Mouse (Mus musculus) adrenal gland, postnatal 25 days (tissue): Measurements from ENCODE around the gene Cfap99. TPM values are rescaled to one million over a fixed set of nuclear protein-coding genes. Genes with fewer than 3 reads are reported as not detected.

Experiments used
- DNase-seq: peaks from one replicate; pipeline ENCODE4 v3.0.0; 2021; ENCODE audit warnings: mixed read lengths
- long read RNA-seq: library from polyadenylated mRNA; stranded (forward); transcript quantifications from one replicate; pipeline ENCODE4 v2.0.0, GENCODE M21; 2021
- total RNA-seq: library from RNA; stranded (reverse); gene quantifications from 2 replicates; pipeline ENCODE4 v1.2.3, GENCODE M21; 2021

Gene Cfap99
- not detected in 2 replicates for total RNA-seq
- long read RNA-seq: 0 reads

DNA sequence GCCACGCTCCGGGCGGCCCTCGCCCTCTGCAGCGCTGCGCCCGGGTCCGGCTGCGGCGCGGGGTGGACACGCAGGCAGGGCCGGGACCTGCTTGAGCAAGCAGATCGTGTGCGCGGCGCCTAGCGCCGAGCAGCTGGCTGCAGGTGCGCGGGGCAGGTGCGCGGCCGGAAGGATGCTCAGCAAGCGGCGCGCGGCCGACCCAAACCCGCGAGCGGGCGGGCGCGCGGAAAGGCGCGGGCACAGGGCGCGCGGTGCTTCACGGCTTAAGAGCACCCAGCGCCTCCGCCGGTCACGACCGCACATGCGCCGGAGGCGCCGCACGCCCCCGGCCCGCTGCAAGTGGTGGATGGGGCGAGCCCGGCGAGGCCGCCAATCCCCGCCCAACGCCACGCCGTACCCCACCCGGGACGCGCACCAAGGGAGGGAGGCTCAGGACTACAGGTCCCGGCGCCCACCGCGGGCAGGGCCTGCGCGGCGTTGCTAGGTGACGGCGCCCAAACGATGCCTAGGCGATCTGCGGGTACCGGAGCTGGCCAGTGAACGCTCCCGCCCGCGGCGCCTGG, at the start of gene Cfap99, which contains the start of gene Zfyve28:
Gene Cfap99 (plus strand): TSS at position 447 of the 563 bp plus-strand sequence.
Gene Zfyve28 (minus strand): TSS at position 296 of the 563 bp plus-strand sequence.
- DNase-seq: peak; percentile 79

DNA sequence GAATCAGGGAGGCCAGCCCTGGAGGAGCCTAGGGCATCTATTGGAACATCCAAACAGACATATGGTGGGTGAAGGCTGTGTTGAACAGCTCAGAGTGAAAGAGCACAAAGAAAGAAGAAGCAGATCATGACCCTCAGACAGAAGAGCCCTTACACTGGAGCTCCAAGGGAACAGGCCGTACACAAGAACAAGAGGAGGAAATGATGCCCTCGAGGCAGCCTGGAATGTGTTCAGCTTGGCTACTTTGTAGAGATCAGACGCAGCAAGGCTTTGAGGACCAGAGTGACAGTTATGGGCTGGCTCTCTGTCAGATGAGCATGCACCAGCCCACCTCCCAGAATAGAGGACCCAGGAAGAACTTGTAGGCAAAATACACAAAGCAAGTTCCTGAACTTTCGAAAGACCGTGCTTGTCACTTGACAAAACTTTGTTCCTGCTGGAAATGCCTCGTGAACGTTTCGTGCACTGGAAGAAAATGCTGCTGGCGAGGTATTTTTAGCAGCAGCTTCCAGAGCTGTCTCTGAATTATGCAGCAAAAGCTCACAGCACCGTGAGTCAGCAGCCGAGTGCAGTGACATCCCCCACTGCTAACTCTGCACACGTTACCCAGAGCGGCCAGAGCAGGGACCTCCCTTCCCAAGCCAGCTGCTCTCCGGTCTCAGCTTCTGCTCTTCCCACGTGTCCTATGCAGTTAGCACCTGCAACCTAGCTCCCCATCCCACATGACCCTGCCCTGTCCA, 46.0 kb upstream of the Cfap99 start:
- peak; percentile 64 for DNase-seq

DNA sequence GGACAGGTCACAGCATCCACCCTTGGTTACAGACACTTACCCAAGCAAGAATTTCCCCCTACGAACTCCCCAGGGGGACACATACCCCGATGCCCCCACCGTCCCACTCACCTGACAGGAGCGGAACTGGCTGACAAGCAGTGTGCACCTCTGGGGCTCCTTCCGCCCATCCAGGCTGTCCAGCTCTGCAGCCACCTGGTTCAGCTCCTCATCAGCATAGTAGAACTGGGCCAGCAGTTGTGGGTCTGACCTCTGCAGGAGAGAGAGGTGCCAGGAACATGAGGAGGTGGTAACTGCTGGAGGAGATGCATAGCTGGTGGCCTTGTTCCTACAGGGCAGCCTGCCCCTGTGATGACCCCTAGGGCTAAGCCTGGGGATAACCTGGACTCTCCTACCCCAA, 45.3 kb upstream of the Cfap99 start:
- no peak for DNase-seq

DNA sequence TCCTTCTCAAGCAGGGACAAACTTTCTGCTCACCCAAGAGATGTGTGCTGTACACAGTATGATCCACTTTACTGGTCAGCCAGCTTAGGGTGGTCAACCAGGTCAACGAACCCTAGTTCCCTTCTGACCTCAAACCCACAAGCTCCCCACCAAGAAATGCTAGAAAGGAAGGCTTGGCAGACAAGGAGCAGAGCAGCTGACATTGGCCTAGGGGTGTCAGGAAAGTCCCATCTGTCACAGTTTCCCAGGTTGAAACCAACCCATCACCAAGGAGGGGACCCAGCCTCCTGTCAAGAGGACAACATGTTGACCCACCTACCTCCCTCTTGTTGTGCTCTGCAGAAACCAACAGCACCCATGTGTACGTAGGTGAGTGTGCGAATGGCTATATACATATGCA, 42.0 kb upstream of the Cfap99 start:
- no peak for DNase-seq

DNA sequence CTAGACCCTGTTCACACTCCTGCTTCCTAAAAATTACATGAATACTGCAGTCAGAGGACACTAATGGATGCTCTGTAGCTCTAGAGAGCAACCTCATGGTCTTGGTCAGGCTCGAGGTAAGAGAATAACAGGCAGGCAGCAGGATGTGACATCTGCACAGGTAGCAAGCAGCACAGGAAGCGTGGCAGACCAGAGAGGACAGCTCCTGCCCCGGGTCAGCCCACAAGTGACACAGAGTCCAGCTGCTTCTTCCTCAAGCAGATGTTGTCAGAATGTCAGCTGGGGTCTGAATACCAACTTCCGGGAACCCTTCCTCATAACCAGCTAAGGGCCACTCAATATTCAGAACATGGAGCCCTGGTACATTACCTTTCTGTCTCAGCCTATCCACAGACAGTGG, 39.3 kb upstream of the Cfap99 start:
- no peak for DNase-seq

DNA sequence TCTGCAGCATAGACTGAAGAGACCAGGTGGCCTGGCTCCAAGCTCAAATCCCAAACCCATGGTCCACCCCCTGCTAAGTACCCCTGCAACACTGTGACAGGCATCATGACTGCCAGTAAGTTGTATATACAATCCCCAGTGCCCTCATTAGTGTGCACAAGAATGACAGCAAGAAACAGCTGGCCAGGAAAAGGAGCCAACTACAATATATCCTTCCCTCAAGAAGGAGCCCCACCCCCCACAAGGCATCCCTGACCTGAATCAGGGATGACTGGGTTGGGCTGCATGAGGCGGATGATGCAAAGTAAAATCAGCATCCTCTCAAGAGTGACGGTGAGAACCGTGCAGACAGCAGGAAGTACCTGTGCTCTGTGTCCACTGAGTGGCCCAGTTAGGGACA, 38.3 kb upstream of the Cfap99 start:
- no peak for DNase-seq

DNA sequence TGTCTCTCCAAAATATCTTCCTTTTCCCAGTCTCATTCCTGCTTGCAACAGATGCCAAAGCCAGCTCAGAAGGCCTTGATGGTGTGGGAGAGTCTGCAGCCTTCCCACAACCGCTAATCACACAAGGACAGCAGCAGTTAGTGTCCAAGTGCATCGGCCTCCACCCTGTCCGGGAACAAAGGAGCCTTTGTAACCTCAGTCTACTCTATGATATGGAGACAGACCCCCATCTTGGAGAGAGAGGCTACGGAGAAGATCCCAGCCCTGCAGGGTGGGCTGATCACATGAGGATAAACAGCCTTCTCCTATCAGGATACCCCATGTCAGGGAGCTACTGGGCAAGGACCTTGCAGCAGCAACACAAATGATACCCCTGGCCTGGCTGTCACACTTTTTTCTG, 36.6 kb upstream of the Cfap99 start:
- DNase-seq: peak; percentile 32

DNA sequence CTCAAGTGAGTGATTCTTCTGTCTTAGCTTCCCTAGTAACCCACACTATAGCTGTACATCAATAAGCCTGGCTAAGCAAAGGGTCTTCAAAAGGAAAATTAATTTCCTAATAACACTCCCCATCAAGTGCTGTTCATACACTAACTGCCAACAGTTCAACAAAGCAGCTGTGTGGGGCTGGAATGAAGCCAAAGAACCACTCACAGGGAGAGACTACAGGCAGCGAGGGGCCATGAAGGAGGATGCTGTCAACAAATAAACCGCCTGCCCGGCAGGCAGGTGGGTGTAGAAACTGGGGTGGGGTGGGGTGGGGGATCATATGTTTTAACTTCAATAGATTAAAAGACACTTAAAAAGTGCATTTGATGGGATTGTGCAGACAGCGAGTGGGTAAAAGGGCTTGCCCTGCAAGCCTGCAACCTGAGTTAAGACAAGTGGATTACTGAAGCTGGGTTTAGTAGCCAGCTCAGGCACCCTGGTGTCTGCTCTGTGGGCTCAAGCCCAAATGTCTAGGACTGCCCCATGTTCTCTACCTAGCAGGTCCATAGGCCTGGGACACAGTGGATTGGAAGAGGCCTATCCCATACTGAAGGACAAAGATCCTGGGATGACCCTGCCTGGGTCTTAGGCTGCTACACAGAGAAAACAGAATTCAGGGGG, 36.0 kb upstream of the Cfap99 start:
- DNase-seq: no peak

DNA sequence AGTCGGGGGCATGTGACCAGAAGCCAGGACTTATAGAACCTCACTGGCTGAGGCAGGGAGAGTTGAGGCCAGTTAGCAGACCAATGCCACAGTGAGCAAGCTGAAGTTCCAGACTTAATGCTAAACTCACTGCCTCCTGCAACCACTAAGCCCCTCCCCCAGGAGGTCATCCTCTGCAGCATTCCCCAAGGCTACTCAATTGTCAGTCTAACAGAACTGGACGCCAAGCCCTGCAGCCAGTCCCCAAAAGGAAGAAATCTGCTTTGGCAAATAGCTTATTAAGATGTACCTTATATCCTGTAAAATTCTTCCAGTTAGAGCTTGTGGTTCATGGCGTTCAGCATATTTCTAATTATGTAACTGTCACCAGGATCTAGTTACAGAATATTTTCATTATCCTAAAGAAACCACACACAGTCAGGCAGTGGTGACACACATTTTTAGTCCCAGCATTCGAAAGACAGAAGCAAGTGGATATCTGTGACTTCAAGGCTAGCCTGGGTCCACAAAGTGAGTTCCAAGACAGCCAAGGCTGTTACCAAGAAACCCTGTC, 35.4 kb upstream of the Cfap99 start:
- DNase-seq: peak; percentile 34

DNA sequence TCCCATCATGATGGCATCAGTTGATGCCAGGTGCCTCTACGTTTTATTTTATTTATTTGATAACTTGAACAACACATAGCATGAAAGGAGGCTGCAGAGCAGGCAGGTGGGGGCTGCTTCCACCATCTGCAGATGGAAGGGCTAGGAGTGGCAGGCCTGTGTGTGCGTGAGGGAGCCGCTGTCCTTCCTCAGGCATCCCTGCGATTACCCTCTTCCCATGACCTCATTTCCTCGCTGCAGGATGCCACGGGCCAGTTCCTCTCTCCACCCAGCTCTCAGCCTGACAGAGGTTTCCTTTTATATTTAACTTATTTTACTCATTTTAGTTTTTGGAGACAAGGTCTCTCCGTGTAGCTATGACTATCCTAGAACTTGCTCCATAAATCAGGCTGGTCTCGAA, 34.1 kb upstream of the Cfap99 start:
- no peak for DNase-seq

DNA sequence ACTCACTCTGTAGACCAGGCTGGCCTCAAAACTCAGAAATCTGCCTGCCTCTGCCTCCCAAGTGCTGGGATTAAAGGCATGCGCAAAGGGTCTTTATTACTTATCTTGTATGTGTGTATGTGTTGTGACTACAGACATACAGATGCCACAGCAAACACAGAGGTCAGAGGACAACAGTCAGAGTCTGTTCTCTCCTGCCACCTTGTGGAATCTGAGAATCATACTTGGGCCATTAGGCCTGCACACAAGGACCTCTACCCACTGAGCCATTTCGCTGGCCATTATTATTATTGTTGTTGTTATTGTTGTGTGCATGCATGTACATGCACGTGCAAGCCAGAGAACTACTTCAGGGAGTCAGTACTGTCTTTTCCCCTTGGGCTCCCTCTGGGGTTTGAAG, 33.2 kb upstream of the Cfap99 start:
- no peak for DNase-seq

DNA sequence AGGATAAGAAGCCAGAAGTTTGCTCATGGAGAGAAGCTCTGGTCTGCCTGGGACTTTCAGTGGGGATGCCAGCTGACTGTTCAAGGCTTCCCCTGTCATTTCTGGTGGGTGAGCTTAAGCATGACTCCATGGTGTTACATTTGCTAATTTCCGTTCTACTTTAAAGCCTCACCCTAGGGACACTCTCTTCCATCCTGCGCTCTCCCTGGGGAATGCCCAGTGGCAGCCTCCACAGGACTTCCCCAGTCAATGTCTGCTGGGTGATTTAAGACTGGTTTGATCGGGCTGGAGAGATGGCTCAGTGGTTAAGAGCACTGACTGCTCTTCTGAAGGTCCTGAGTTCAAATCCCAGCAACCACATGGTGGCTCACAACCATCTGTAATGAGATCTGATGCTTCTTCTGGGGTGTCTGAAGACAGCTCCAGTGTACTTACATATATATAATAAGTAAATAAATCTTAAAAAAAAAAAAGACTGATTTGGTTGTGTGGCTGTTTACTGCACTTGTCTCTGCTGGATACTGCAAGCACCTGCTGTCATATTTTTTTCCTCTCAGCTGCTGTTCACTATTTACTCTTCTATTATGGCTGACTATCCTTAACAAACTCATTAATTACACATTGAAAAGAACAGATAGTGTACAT, 29.1 kb upstream of the Cfap99 start:
- DNase-seq: no peak

DNA sequence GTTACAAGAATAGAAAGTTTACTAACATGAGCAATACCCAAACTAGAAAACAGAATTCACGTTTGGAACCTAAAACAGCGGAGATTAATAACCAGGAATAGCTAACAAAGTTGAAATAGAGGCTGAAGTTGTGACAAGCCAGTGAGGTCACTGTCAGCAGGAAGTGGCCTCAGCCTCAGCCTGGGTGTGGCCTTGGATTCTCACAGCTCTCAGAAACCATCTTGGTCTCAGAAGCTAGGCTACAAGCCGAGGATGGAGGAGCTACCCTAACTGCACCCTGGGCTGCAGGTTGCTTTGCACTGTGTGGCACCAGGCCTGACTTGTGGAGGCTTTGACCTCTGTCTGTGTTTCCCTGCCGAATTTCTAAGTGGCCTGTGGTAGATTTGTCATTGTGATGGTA, 22.3 kb upstream of the Cfap99 start:
- DNase-seq: no peak

DNA sequence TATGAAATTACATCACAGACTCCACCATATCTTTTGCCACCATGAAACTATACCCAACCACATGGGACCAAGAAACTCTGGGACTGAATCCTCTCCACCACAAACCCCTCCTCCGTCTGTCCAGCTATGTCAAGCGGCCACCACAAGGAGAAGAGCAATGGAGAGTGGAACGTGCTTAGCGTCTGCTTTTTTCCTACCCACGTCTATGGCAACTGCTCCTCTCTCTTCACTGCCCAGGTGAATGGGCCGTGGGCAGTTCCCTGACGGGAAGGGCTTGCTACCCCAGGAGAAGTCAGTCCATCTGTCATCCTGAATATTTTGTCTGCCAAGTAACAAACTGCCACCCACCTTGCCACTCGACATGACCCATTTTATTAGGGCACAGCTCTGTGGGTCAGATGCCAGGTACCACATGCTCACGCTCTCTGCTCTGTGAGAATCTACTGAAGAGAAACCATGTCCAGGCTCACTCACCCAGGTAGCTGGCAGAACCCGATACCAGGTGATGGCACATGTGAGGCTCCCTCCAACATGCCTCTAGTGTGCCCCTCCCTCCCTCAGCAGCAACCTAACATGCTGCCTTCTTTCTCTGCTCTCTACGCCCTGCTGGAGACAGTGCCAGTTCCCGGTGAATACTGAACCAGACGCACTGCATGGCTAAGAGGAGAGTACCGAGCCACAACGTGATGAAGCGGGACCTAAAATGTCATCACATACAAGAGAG, 19.0 kb upstream of the Cfap99 start:
- DNase-seq: no peak

DNA sequence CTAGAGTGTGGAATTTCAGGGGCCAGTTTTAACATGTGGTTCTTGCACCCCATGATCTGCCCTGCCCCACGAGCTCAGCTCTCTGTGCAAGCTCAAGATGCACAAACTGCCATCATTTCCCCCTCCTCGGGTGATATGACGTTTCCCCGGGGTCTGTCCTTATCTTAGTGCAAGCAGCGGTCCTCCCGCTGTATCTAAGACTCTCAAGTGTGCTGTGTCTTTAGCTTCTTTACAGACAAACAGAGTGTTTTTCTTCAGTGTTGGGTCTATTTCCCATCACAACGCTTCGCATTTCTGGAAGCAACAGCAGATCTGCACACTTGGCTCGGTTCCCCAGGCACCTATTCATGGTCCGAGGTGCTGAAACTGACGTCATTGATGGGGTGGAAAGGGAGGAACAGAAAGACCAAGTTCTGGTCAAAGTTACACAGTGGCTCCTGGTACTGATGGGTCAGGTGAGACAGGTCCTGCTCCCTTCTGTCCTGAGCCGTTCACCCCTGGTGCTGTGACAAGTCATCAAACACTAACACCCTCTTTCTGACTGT, 18.4 kb upstream of the Cfap99 start:
- DNase-seq: no peak

DNA sequence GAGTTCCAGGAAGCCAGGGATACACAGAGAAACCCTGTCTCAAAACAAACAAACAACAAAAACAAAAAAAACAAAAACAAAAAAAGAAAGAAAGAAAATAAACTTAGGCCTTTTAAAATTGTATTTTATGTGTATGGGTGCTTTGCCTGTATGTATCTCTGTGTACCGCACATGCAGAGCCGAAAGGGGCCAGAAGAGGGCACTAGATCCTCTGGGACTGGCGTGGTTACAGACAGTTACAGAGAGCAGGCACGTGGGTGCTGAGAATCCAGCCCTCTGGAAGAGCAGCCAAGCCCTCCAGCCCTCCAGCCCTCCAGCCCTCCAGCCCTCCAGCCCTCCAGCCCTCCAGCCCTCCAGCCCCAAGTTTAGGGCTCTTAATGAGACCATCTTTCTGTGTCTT, 16.7 kb upstream of the Cfap99 start:
- peak; percentile 49 for DNase-seq

DNA sequence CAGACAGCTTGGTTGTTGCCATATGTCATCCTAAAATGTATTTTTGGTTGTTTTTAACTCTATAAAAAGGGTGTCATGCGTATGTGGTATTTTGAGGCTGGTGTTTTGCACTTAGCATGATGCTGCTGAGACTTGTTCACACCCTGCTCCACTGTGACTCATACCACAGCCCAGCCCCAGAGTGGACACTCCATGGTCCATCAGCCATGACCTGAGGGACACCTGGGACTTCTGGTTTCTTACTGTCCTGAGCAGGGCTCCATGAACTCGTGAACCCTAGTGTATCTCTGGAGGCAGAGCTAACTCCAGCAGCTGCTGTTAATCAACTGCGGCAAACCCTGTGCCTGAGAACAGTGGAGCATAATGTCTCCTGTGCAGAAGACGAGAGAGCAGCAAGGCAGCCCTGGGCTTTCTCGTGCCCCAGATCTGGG, 15.1 kb upstream of the Cfap99 start:
- DNase-seq: no peak

DNA sequence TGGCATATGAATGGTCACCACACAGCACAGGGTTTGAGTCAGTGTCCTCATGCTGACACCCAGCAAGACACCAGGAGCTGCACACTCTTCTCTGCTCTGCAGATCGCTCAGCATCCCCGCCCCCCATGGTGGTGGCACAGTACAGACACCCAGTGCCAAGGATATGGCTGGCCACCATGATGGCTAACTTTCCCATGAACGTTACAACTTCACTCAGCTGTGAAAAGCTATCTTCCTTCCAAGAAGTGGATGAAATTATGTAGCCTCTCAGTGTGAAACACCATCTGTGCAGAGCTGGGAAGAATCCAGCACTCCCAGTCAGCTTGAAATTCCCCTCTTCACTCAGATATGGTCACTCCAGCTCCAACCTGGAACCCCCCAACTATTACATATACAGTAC, 14.1 kb upstream of the Cfap99 start:
- no peak for DNase-seq

DNA sequence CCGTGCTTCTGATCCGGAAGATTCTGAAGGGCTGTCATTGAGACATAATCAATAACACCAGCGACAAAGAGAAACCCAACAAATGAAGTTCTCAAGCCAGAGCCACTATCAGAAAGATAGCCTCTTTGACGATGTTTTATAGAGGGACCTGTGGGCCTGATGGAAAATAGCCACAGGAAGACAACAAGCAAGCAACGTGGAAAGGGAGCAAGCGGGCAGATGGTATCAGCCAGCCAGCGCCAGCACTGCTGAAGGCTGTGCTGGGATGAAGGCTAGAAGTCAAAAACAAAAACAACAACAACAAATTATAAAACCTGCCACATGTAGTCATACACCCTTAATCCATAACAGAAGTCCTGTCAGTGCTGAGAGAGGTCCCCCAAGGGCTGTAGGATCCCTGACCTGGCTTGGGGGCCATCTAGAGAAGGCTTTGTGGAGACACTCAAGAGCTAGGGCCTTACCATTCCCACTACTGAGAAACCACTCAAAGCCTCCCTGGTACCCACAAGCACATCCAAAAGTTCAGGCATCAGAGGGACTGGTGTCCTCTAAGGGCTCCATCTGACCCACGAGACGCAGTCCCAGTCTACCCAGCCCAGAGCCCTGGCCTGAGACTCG, 13.6 kb upstream of the Cfap99 start:
- no peak for DNase-seq

DNA sequence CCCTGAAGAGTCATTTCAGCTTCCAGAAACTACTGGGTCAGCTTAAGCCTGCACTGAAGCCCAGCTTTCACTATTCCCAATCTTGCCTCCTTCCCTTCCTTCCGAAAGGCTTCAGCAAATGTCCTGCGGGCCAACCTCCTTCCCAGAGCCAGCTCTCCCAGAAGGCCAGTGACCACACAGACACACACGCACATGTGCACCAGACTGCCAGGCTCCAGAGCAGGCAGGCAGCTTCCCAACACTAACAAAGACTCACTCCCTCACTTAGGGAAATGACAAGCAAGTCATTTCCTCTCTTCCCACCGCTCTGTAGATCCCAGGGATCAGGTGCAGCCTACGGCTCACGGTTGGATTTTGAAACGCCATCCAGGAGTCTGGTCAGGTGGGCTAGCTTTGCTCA, 12.2 kb upstream of the Cfap99 start:
- no peak for DNase-seq

DNA sequence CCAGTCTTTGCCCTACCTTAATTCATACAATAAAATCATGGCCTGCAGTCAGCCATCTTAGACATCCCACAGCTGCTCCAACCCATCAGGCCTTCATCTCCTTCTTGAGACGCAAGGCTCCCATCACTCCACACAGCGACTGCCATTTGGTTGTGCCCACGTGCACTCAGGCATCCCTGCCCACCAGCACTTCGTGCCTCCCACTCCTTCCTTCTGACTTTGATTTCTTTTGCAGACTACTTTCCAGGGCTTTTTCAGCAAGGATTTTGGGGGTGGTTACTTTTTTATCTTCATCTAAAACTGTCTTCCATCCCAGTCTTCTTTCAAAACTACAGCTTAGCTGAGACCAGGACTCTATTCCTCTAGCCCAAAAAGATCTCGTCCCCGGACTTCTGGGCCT, 11.7 kb upstream of the Cfap99 start:
- no peak for DNase-seq
